Mouse (Mus musculus) embryonic facial prominence, embryonic 10.5 days (tissue): ENCODE results near the gene Gnb2. TPM values are rescaled to one million over a fixed set of nuclear protein-coding genes. Genes with fewer than 3 reads are reported as not detected.
A peak's percentile ranks its signal among the peaks of the same experiment; 100 is the strongest.

Experiments
- DNase-seq: peaks from one replicate; pipeline ENCODE4 v3.0.0-alpha.2; 2017; ENCODE audit warnings: low spot score
- H3K27ac ChIP-seq: fragments of 300-500 bp; sonication (generic); replicated peaks from 2 replicates; pipeline ENCODE4 v1.5.1; 2016; ENCODE audit warnings: mild to moderate bottlenecking
- H3K27me3 ChIP-seq: fragments of 300-500 bp; sonication (generic); replicated peaks from 2 replicates; pipeline ENCODE4 v1.6.1; 2016; ENCODE audit warnings: low read depth, mild to moderate bottlenecking; ENCODE audit not compliant: poor library complexity, severe bottlenecking
- H3K36me3 ChIP-seq: fragments of 300-500 bp; sonication (generic); replicated peaks from 2 replicates; pipeline ENCODE4 v1.6.1; 2016; ENCODE audit warnings: mild to moderate bottlenecking, moderate library complexity
- H3K4me1 ChIP-seq: fragments of 300-500 bp; sonication (generic); 2 replicates; pipeline ENCODE4 v1.6.1; 2016
- H3K4me3 ChIP-seq: fragments of 300-500 bp; sonication (generic); 2 replicates; pipeline ENCODE4 v1.5.1; 2016; ENCODE audit warnings: mild to moderate bottlenecking, moderate library complexity
- H3K9me3 ChIP-seq: fragments of 300-500 bp; sonication (generic); 2 replicates; pipeline ENCODE4 v1.6.1; 2016; ENCODE audit warnings: mild to moderate bottlenecking
- WGBS: fragments of 180-500 bp; shearing (Covaris S2); methylation state at CpG from one replicate; pipeline ENCODE4 v1.1.7; 2016; 5-methylcytosine and 5-hydroxymethylcytosine counted together
- polyA plus RNA-seq: library from polyadenylated mRNA; unstranded; fragments of >200 nt; fragmentation: Nextera tagmentation; extraction: Ambion mirVana; gene quantifications from 2 replicates; pipeline ENCODE4 v1.2.1, GENCODE M21; 2016

Gene Gnb2
- polyA plus RNA-seq, 1 experiment from 2014 or later, result 281 TPM

DNA sequence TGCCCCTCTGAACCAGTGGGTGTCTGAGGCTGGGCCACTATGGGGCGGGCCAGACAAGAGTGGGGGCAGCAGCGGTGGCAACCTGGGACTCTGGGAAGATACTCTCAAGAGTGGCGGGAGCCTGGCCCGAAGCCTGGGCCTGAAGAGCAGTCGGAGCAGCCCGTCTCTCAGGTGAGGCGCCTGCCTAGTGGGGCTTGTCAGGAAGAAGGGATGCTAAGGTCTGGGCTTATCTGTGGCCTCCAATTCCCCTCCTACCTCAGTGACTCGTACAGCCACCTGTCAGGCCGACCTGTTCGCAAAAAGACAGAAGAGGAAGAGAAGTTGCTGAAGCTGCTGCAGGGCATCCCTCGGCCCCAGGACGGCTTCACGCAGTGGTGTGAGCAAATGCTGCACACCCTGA is 8.6 kb downstream of the Gnb2 start:
- no peak for DNase-seq
- Histone ChIP-seq H3K36me3 (peaks cover 99% of the 10 kb centered on the region), H3K27ac (no peak overlapping the region), H3K27me3 (no peaks in the 10 kb centered on the region), H3K9me3 (no peaks in the 10 kb centered on the region), H3K4me1 (peaks cover 35% of the 10 kb centered on the region), H3K4me3 (no peak overlapping the region)
- WGBS, result 89% methylated on average over 13 of the region's 13 CpGs

GRCm38 (mm10) chr5:137524251-137524515 is 9.1 kb downstream of the Gnb2 start:
- Histone ChIP-seq H3K9me3 (no peaks in the 10 kb centered on the region), H3K4me1 (peaks cover 30% of the 10 kb centered on the region), H3K27me3 (no peaks in the 10 kb centered on the region), H3K36me3 (peaks cover 99% of the 10 kb centered on the region), H3K4me3 (no peak overlapping the region), H3K27ac (no peak overlapping the region)
- DNase-seq, result no peak
- WGBS, result 87% methylated on average over 8 of the region's 8 CpGs

DNA sequence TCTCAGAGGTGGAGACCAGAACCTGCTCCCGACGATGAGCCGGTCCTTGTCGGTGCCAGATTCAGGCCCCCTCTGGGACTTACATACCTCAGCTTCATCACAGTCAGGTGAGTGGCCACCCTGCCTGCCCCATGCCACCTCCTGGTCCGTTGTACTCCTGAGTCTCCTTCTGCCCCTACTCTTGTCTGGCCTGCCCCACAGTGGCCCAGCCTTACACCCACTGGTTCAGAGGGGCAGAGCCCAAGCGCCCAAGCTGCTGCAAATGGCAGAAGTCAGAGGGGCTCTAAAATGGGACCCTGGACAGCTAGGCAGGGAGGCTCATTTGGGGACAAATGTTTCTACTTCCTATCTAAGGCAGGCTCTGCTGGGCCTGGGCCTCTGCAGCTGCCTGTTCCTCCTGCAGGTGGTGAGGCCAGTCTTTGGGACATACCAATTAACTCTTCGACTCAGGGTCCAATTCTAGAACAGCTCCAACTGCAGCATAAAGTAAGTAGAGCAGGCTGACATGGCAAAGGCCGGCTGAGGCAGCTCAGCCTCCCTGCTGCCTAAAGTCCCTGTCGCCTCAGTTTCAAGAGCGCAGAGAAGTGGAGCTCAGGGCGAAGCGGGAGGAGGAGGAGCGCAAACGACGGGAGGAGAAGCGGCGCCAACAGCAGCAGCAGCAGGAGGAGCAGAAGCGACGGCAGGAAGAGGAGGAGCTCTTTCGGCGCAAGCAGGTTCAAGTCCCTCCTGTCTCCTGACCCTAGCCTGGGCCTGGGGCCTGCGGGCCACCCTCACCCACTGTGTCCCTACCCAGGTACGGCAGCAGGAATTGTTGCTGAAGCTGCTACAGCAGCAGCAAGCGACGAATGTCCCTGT is 9.7 kb downstream of the Gnb2 start:
- peaks cover 99% of the 10 kb centered on the region for H3K36me3 ChIP-seq
- no peak for DNase-seq
- peaks cover 27% of the 10 kb centered on the region for H3K4me1 ChIP-seq
- 84% methylated on average over 25 of the region's 25 CpGs for WGBS
- no peak overlapping the region for H3K27ac ChIP-seq
- no peaks in the 10 kb centered on the region for H3K9me3 ChIP-seq
- no peaks in the 10 kb centered on the region for H3K27me3 ChIP-seq
- H3K4me3 ChIP-seq, result no peak overlapping the region

DNA sequence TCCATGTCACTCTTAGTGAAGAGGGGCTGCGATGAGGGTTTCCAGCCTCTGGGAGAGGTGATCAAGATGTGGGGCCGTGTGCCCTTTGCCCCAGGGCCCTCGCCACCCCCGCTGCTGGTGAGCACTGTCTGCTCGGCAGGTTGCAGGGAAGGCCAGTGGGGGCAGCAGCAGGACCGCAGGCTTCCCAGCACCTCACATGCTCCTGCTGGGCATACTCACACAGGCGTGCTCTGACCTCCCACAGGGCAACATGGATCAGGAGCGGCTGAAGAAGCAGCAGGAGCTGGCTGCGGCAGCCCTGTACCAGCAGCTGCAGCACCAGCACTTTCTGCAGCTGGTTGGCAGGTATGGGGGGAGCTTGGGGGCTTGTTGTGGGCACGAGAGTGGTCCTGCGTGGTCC is 10.6 kb downstream of the Gnb2 start:
- DNase-seq, result no peak

GRCm38 (mm10) chr5:137521861-137522260 is 11.4 kb downstream of the Gnb2 start:
- Histone ChIP-seq H3K9me3 (no peaks in the 10 kb centered on the region), H3K36me3 (peaks cover 99% of the 10 kb centered on the region), H3K4me3 (no peak overlapping the region), H3K4me1 (peaks cover 22% of the 10 kb centered on the region), H3K27me3 (no peaks in the 10 kb centered on the region), H3K27ac (no peak overlapping the region)
- no peak for DNase-seq
- 81% methylated on average over 9 of the region's 9 CpGs for WGBS

More for the DNA sequence above, 10.6 kb downstream of the Gnb2 start:
- Histone ChIP-seq H3K4me1 (peaks cover 27% of the 10 kb centered on the region), H3K9me3 (no peaks in the 10 kb centered on the region), H3K4me3 (peak overlapping the region; percentile 23; the same call in 1 of the 2 replicates), H3K36me3 (peaks cover 99% of the 10 kb centered on the region), H3K27ac (no peak overlapping the region), H3K27me3 (no peaks in the 10 kb centered on the region)
- 72% methylated on average over 11 of the region's 11 CpGs for WGBS

- peaks cover 86% of the 10 kb centered on the region for H3K36me3 ChIP-seq
- H3K9me3 ChIP-seq, result no peaks in the 10 kb centered on the region
- no peaks in the 10 kb centered on the region for H3K27me3 ChIP-seq
- no peak overlapping the region for H3K27ac ChIP-seq
- H3K4me1 ChIP-seq, result peaks cover 11% of the 10 kb centered on the region
- no peak for DNase-seq
- WGBS, result 92% methylated on average over 27 of the region's 27 CpGs
- no peak overlapping the region for H3K4me3 ChIP-seq
These were observed 13.4 kb downstream of the Gnb2 start for GRCm38 (mm10) chr5:137519691-137520550.

DNA sequence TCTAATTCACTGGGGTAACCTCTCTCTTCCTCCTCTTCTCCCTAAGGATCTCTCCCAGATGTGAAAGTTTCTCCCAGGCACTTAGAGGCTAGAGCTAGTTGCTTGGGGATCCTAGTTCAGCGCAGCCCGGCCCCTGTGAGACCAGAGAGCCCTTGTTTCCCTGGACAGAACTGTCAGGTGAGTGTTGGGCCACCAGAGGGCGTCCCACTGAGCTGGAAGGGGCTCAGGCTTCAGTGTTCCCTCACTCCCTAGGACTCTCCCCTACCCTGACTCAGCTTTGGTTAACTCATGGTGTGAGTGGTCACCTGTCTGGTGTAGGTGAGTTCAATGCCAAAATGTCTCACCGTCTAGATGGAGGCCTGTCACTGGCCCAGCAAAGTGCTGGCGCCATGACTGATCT is 14.9 kb downstream of the Gnb2 start, which contains the start of gene Gigyf1:
TSS of gene Gigyf1 (plus strand) at position 113 of the 400 bp plus-strand sequence.
- no peaks in the 10 kb centered on the region for H3K9me3 ChIP-seq
- H3K36me3 ChIP-seq, result peaks cover 84% of the 10 kb centered on the region
- no peak within 1 kb of the TSS for H3K27ac ChIP-seq
- 75% methylated on average over 5 of the region's 5 CpGs for WGBS
- DNase-seq, result peak; percentile 41
- no peaks in the 10 kb centered on the region for H3K27me3 ChIP-seq
- peaks cover 18% of the 10 kb centered on the region for H3K4me1 ChIP-seq
- no peak within 1 kb of the TSS for H3K4me3 ChIP-seq

GRCm38 (mm10) chr5:137514811-137515210 is 18.5 kb downstream of the Gnb2 start:
- Histone ChIP-seq H3K9me3 (no peaks in the 10 kb centered on the region), H3K27ac (no peak overlapping the region), H3K4me1 (peaks cover 47% of the 10 kb centered on the region), H3K4me3 (no peak overlapping the region), H3K27me3 (no peaks in the 10 kb centered on the region), H3K36me3 (peaks cover 55% of the 10 kb centered on the region)
- no peak for DNase-seq
- 93% methylated on average over 3 of the region's 3 CpGs for WGBS

DNA sequence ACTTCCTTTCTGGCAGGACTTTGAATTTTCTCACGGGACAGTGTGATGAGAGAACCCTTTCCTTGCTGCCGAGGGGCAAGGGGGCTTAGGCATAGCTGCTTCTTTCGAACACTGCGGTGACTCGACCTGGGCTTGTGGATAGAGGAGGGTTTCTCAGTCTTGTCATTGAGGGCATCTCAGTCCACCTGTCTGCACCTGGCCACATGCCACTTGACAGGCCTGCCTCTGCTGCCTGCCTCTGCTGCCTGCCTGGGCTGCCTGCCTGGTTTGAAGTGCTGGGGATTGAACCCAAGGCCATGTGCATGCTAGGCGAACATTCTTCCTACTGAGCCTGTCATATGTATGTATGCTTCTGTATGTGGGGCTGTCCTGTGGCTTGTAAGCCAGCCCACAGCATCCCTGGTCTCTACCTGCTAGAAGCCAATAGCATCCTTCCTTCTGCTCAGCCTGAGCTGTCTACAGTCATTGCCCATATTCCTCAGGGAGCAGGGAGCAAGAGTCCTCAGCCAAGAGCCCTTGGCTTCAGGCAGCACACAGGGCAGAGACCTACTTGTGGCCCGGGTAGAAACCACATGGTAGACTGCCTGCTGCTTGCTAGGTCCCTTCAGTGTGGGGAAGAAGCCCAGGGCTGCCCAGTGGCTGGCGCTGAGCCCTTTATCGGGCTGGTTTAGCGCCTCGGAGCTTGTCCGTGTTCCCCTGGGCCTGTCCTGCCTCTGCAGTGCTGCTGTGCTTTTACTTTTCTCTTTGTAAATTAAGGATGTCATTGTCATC is 19.2 kb downstream of the Gnb2 start:
- no peaks in the 10 kb centered on the region for H3K27me3 ChIP-seq
- H3K4me1 ChIP-seq, result peaks cover 50% of the 10 kb centered on the region
- peaks cover 48% of the 10 kb centered on the region for H3K36me3 ChIP-seq
- 91% methylated on average over 12 of the region's 12 CpGs for WGBS
- DNase-seq, result no peak
- peak overlapping the region; percentile 30; the same call in 1 of the 2 replicates for H3K4me3 ChIP-seq
- H3K27ac ChIP-seq, result no peak overlapping the region; the same call in 1 of the 2 replicates
- no peaks in the 10 kb centered on the region for H3K9me3 ChIP-seq

- DNase-seq, result peak; percentile 80
- Histone ChIP-seq H3K9me3 (no peaks in the 10 kb centered on the region), H3K4me1 (peaks cover 50% of the 10 kb centered on the region), H3K36me3 (peaks cover 38% of the 10 kb centered on the region), H3K4me3 (peak overlapping the region; percentile 99; the same call in 1 of the 2 replicates), H3K27ac (no peak overlapping the region), H3K27me3 (no peaks in the 10 kb centered on the region)
- 77% methylated on average over 11 of the region's 11 CpGs for WGBS
These were observed 20.2 kb downstream of the Gnb2 start for GRCm38 (mm10) chr5:137512847-137513794.

- no peak for DNase-seq
- Histone ChIP-seq H3K9me3 (no peaks in the 10 kb centered on the region), H3K4me1 (peaks cover 50% of the 10 kb centered on the region), H3K27me3 (no peaks in the 10 kb centered on the region), H3K27ac (peak overlapping the region; percentile 99; the same call in 1 of the 2 replicates), H3K4me3 (peak overlapping the region; percentile 99), H3K36me3 (peaks cover 24% of the 10 kb centered on the region)
- 80% methylated on average over 3 of the region's 3 CpGs for WGBS
These were observed 21.6 kb downstream of the Gnb2 start for GRCm38 (mm10) chr5:137511706-137512105.
